In the genomic region with DNA sequence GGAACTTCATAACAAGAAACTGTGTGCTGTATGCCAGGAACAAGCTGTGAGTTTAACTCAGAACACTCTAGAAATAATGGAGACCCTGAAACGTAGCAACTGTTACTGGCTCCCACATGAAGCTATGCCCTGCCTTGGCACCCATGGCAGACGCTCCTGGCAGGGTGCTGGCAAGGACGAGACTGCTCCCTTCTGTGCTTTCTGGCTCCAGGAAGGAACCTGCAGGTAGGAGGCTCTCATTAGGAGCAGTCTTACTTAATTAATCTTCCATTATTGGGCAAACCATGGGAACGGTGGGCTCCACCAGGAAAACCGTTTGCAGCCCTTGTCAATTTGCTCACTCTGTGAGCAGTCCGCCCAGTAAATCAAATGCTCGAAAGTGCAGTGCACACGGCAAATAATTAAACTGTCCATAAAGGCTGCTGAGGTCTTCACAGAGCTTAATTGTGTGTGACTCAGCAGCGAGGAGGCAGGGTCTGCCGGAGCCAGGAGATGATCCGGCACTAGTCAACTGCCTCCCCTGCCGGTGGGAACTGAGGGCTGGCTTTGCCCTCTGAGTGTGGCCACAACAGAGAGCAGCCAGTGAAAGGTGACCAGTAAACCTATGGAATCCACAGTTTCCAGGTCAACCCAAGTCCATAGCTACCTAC, we compare ENCODE assay signal across 10 mouse cellular contexts.
DNase-seq lines count a peak whose midpoint lies in the region; ATAC-seq and TF ChIP-seq lines count a peak whose summit lies in the region.
"Had no signal": no experiment of that assay in that cellular context is flagged by ENCODE, and none has a peak within 500 bp of the region (broad histone marks: within the 10 kb centered on the region; RNA-seq: fewer than 3 reads in every experiment).

No protein-coding gene starts in this region.

- H3K9ac ChIP-seq in kidney, embryonic 15.5 days: no peak overlapping the region
- no peak overlapping the region for H3K9ac ChIP-seq in forebrain, embryonic 11.5 days (ENCODE audit: low read length)

- H3K4me3 ChIP-seq in kidney, embryonic 15.5 days (replicated peaks): no peak overlapping the region
- no peak overlapping the region for H3K4me3 ChIP-seq in kidney, adult 2 months (ENCODE audit: insufficient read depth, low read depth, low read length)
- no peak overlapping the region for H3K4me3 ChIP-seq in forebrain, embryonic 11.5 days (ENCODE audit: low read depth, low read length)

- no peak for DNase-seq in kidney, adult 2 months
- DNase-seq in cerebellum, adult 11-12 months: peak; percentile 70
- peak; percentile 66 for DNase-seq in forebrain, embryonic 11.5 days (ENCODE audit: low spot score)
- DNase-seq in layer of hippocampus, postnatal 36 days: peak; percentile 37 to 38
- no peak for DNase-seq in lung, adult 18-20 months
- no peak for DNase-seq in right cerebral cortex, postnatal 4 days
- DNase-seq in adrenal gland, postnatal 25 days: no peak
- DNase-seq: kidney, postnatal 25 days; liver had no signal

- H3K4me2 ChIP-seq in kidney, embryonic 15.5 days: no peak overlapping the region
- H3K4me2 ChIP-seq in forebrain, embryonic 11.5 days (ENCODE audit: low read depth, low read length, severe bottlenecking): no peak overlapping the region

- peaks cover 50% of the 10 kb centered on the region for H3K27me3 ChIP-seq in kidney, embryonic 15.5 days
- no peaks in the 10 kb centered on the region for H3K27me3 ChIP-seq in kidney, adult 2 months (replicated peaks; ENCODE audit: control insufficient read depth, insufficient read depth, low read length)
- H3K27me3 ChIP-seq in forebrain, embryonic 11.5 days (ENCODE audit: control insufficient read depth, insufficient read depth, low read length): no peaks in the 10 kb centered on the region

- H3K36me3 ChIP-seq in kidney, embryonic 15.5 days: no peaks in the 10 kb centered on the region
- H3K36me3 ChIP-seq in kidney, adult 2 months (ENCODE audit: control insufficient read depth, insufficient read depth, low read length): no peaks in the 10 kb centered on the region
- H3K36me3 ChIP-seq in forebrain, embryonic 11.5 days (ENCODE audit: control insufficient read depth, insufficient read depth, low read length): no peaks in the 10 kb centered on the region

- H3K27ac ChIP-seq in kidney, embryonic 15.5 days: no peak overlapping the region
- no peak overlapping the region for H3K27ac ChIP-seq in kidney, adult 2 months (ENCODE audit: insufficient read depth, low read depth, low read length)
- no peak overlapping the region for H3K27ac ChIP-seq in forebrain, embryonic 11.5 days (ENCODE audit: low read depth, low read length)

- WGBS in kidney, embryonic 15.5 days: 18% methylated on average over 12 of the region's 12 CpGs
- WGBS in kidney, adult 2 months: 22% methylated on average over 12 of the region's 12 CpGs
- 37% methylated on average over 12 of the region's 12 CpGs for WGBS in forebrain, embryonic 11.5 days

- H3K9me3 ChIP-seq in kidney, embryonic 15.5 days (replicated peaks): no peaks in the 10 kb centered on the region
- H3K9me3 ChIP-seq in forebrain, embryonic 11.5 days (ENCODE audit: control insufficient read depth, low read length): no peaks in the 10 kb centered on the region

- TF ChIP-seq CTCF in kidney, adult 2 months (conservative IDR thresholded peaks at IDR 0.05; ENCODE audit: insufficient read depth, insufficient read length, low read depth, low read length): no peak

- peaks cover 4% of the 10 kb centered on the region; the same call in 1 of the 2 replicates for H3K4me1 ChIP-seq in kidney, embryonic 15.5 days
- no peaks in the 10 kb centered on the region for H3K4me1 ChIP-seq in kidney, adult 2 months (ENCODE audit: control insufficient read depth, insufficient read depth, low read length)
- H3K4me1 ChIP-seq in forebrain, embryonic 11.5 days (replicated peaks; ENCODE audit: control insufficient read depth, insufficient read depth, low read length): peaks cover 10% of the 10 kb centered on the region

- 0 out of 2 replicates have a peak, but pooled peaks have one; percentile 54 for ATAC-seq in kidney, embryonic 15.5 days (replicated peaks; ENCODE audit: low FRiP score)
- ATAC-seq in forebrain, embryonic 11.5 days (replicated peaks; ENCODE audit: low FRiP score): peak; percentile 49; the same call in 1 of the 2 replicates

- TF ChIP-seq POLR2A in kidney, adult 2 months (IDR thresholded peaks at IDR 0.05; ENCODE audit: low read depth, low read length): no peak

Comparison
In these comparisons a context has a peak if more than half of its experiments do, and no peak if none do; other contexts are left out.
1. DNase-seq: peak in cerebellum, adult 11-12 months (single experiment), forebrain, embryonic 11.5 days (single experiment) and layer of hippocampus, postnatal 36 days (2 of 2); none in kidney, adult 2 months (single experiment), lung, adult 18-20 months (0 of 2), right cerebral cortex, postnatal 4 days (single experiment) and adrenal gland, postnatal 25 days (single experiment).